Mouse (Mus musculus) hindbrain, embryonic 16.5 days (tissue): ENCODE data around the gene Lipe. TPM values are rescaled to one million over a fixed set of nuclear protein-coding genes. Genes with fewer than 3 reads are reported as not detected.

ENCODE experiments used
- ATAC-seq: fragments of 200-750 bp; cut with Nextera tagmentation; 2 replicates; pipeline ENCODE4 v1.8.0; 2017; ENCODE audit warnings: moderate TSS enrichment, moderate library complexity
- H3K27ac ChIP-seq: fragments of 300-500 bp; sonication (generic); 2 replicates; pipeline ENCODE4 v1.5.1; 2014; ENCODE audit warnings: low read depth, mild to moderate bottlenecking, control low read depth, low read length, moderate library complexity
- H3K27me3 ChIP-seq: fragments of 300-500 bp; sonication (generic); replicated peaks from 2 replicates; pipeline ENCODE4 v1.6.1; 2014; ENCODE audit warnings: low read length; ENCODE audit not compliant: control insufficient read depth, insufficient read depth
- H3K36me3 ChIP-seq: fragments of 300-500 bp; sonication (generic); 2 replicates; pipeline ENCODE4 v1.6.1; 2014; ENCODE audit warnings: mild to moderate bottlenecking, low read length, moderate library complexity, mixed read lengths; ENCODE audit not compliant: control insufficient read depth, insufficient read depth
- H3K4me1 ChIP-seq: fragments of 300-500 bp; sonication (generic); 2 replicates; pipeline ENCODE4 v1.6.1; 2014; ENCODE audit warnings: low read depth, low read length; ENCODE audit not compliant: control insufficient read depth, insufficient read depth
- H3K4me2 ChIP-seq: fragments of 300-500 bp; sonication (generic); 2 replicates; pipeline ENCODE4 v1.6.1; 2014; ENCODE audit warnings: mild to moderate bottlenecking, low read length, control low read depth, moderate library complexity
- H3K4me3 ChIP-seq: fragments of 300-500 bp; sonication (generic); 2 replicates; pipeline ENCODE4 v1.5.1; 2014; ENCODE audit warnings: mild to moderate bottlenecking, low read length, control low read depth, moderate library complexity
- H3K9ac ChIP-seq: fragments of 300-500 bp; sonication (generic); 2 replicates; pipeline ENCODE4 v1.6.1; 2014; ENCODE audit warnings: low read depth, mild to moderate bottlenecking, control low read depth, low read length, moderate library complexity
- H3K9me3 ChIP-seq: fragments of 300-500 bp; sonication (generic); 2 replicates; pipeline ENCODE4 v1.6.1; 2014; ENCODE audit warnings: mild to moderate bottlenecking, low read length, moderate library complexity; ENCODE audit not compliant: control insufficient read depth
- WGBS: fragments of 180-500 bp; shearing (Covaris S2); extraction: QIAGEN DNeasy Blood & Tissue Kit; methylation state at CpG from one replicate; pipeline ENCODE4 v1.1.7; 2014; 5-methylcytosine and 5-hydroxymethylcytosine counted together
- polyA plus RNA-seq: library from polyadenylated mRNA; unstranded; fragments of >200 nt; fragmentation: Nextera tagmentation; extraction: Ambion mirVana; gene quantifications from 2 replicates; pipeline ENCODE4 v1.2.1, GENCODE M21; 2015

The Lipe gene
- polyA plus RNA-seq, 1 experiment from 2014 or later, result 12.4 TPM

DNA sequence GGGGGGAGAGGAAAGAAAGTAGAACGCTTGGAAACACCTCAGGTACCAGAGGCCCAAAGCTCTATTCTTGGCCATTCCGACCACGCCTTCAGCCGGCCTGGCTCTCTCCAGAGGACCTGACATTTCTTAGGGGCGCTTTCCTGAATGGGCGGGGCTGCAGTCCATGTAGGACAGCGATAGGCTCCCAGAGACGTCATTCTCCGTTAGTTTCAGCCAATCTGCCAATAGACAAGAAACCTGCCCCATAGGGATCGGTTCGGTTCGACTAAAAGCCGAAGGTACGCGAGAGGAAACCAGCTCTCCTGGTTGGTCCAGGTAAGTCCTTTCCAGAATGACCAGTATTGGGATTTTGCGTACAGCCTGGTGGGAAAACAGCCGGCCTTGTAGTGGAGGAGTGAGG, 22.0 kb downstream of the Lipe start:
- H3K9me3 ChIP-seq, result no peaks in the 10 kb centered on the region
- peak overlapping the region; percentile 49 for H3K4me2 ChIP-seq
- no peaks in the 10 kb centered on the region; the same call in 1 of the 2 replicates for H3K36me3 ChIP-seq
- peak; percentile 79 for ATAC-seq
- peak overlapping the region; percentile 36 for H3K4me3 ChIP-seq
- H3K9ac ChIP-seq, result peak overlapping the region; percentile 53
- peaks cover 8% of the 10 kb centered on the region for H3K4me1 ChIP-seq
- no peak overlapping the region for H3K27ac ChIP-seq
- no peaks in the 10 kb centered on the region; the same call in 1 of the 2 replicates for H3K27me3 ChIP-seq
- WGBS, result 6% methylated on average over 17 of the region's 17 CpGs

DNA sequence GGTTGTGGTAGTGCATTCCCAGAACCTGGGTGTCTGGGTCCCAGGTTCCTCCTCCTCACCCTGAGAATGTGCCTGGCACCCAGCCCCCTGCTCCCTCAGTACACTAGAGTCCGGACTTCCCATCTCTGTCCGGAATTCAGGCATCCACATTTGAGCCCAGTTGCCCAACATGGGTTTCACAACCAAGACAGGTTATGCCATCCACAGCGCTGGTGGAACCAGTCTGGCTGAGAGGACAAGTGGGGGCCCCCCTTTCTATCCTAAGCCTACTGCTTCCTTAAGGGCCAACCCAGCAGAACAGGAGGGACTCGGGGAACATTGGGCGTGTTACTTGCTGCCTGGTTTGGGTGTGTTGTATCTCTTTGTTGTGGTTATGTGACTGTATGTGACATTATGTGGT, 26.1 kb downstream of the Lipe start:
- peaks cover 7% of the 10 kb centered on the region for H3K27me3 ChIP-seq
- H3K4me1 ChIP-seq, result peaks cover 9% of the 10 kb centered on the region
- H3K9ac ChIP-seq, result no peak overlapping the region
- no peak overlapping the region for H3K4me2 ChIP-seq
- no peak overlapping the region for H3K27ac ChIP-seq
- no peak for ATAC-seq
- H3K4me3 ChIP-seq, result no peak overlapping the region
- H3K9me3 ChIP-seq, result no peaks in the 10 kb centered on the region
- no peaks in the 10 kb centered on the region for H3K36me3 ChIP-seq
- 88% methylated on average over 5 of the region's 5 CpGs for WGBS

DNA sequence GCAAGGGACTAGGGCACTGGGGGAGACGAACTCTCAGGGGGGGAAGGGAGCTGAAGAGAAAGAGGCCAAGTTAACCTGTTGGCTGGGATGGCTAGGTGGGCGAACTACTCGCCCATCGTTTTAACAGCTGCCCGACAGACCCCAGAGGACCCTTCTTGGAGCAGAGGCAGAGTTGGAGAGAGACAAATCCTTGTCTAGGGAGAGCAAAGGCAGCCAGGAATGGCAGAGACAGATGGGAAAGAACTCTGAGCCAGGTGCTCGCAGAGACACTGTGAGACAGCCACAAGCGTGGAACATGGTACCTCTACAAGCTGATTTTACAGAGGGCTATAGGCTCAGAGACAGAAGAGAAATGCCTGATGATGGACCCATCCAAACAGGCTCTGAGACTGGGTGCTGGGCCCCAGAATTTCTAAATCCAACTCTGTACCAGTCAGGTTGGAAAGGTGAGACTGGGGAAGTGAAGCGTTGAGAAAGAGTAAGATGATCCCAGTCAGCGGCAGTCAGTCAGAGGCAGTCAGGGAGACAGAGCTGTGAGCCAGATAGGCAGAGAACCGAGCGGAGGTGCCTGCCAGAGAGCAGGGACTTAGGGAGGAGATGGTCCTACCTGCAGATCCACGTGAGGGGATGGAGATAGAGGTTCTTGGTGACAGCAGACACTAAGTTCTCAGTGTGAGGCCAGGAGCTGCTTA, 29.3 kb downstream of the Lipe start, which contains the start of gene Cnfn:
Gene Cnfn (minus strand): TSS at position 667 of the 692 bp plus-strand sequence.
- no peak within 1 kb of the TSS for H3K4me2 ChIP-seq
- H3K27ac ChIP-seq, result no peak within 1 kb of the TSS
- H3K9me3 ChIP-seq, result no peaks in the 10 kb centered on the region
- H3K4me3 ChIP-seq, result no peak within 1 kb of the TSS
- peaks cover 9% of the 10 kb centered on the region for H3K27me3 ChIP-seq
- H3K4me1 ChIP-seq, result peaks cover 17% of the 10 kb centered on the region
- peaks cover 1% of the 10 kb centered on the region for H3K36me3 ChIP-seq
- ATAC-seq, result no peak
- no peak within 1 kb of the TSS for H3K9ac ChIP-seq
- 53% methylated on average over 12 of the region's 12 CpGs for WGBS

DNA sequence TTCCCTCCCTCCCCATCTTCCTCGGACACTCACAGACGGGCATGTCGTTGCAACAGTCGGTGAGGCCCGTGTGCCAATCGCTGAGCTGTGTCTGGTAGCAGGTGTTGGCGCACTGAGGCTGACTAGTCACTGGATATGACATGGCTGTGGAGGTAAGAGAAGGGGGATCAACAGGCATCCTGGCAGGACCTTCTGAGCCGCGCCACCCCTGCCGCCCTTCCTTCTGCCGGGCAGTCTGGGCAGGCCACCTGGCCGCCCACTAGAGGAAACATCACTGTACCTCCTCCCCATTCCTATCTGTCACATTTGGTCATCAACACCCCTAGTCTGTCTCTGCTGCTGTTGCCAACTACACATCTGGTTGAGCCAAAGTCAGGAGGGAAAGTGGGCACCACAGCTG, 30.2 kb downstream of the Lipe start:
- H3K27me3 ChIP-seq, result peaks cover 9% of the 10 kb centered on the region
- no peak overlapping the region for H3K4me2 ChIP-seq
- no peak overlapping the region for H3K4me3 ChIP-seq
- H3K27ac ChIP-seq, result no peak overlapping the region
- no peak overlapping the region for H3K9ac ChIP-seq
- no peak for ATAC-seq
- H3K36me3 ChIP-seq, result peaks cover 10% of the 10 kb centered on the region
- no peaks in the 10 kb centered on the region for H3K9me3 ChIP-seq
- WGBS, result 20% methylated on average over 12 of the region's 12 CpGs
- peaks cover 17% of the 10 kb centered on the region for H3K4me1 ChIP-seq

DNA sequence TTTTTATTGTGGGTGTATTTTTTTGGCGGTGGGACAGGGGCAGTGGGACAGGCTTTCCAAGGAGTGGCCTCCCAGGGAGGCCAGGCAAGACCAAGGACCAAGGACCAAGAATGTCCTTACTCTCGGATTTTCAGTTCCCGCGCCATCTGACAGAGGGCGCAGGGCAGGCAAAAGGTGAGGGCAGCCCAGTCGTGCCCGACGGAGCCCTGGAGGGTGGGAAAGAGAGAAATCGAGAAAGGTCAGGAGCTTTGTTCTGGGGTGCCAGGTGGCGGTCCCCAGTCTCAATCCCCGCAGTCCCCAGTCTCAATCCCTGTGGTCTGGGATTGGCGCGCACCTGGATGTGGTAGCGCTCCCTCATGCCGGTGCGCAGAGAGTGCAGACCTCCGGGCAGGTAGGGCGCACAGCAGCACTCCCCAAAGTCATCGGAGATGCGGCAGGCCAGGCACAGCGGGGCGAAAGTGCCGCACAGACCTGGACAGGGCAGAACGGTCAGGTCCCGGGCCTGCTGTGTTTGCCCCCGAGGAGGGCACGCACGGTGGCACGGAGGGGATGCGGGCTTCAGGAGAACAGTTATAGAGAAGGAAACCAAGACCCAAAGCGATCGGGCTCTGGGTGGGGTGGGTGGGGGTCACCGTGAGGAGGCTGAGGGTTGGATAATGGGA, 30.7 kb downstream of the Lipe start:
- WGBS, result 2% methylated on average over 33 of the region's 33 CpGs
- H3K9ac ChIP-seq, result peak overlapping the region; percentile 27; the same call in 1 of the 2 replicates
- peaks cover 17% of the 10 kb centered on the region for H3K4me1 ChIP-seq
- no peak overlapping the region; the same call in 1 of the 2 replicates for H3K4me2 ChIP-seq
- H3K36me3 ChIP-seq, result peaks cover 13% of the 10 kb centered on the region
- H3K27ac ChIP-seq, result no peak overlapping the region
- H3K27me3 ChIP-seq, result peaks cover 9% of the 10 kb centered on the region
- H3K4me3 ChIP-seq, result no peak overlapping the region; the same call in 1 of the 2 replicates
- ATAC-seq, result no peak
- H3K9me3 ChIP-seq, result no peaks in the 10 kb centered on the region

DNA sequence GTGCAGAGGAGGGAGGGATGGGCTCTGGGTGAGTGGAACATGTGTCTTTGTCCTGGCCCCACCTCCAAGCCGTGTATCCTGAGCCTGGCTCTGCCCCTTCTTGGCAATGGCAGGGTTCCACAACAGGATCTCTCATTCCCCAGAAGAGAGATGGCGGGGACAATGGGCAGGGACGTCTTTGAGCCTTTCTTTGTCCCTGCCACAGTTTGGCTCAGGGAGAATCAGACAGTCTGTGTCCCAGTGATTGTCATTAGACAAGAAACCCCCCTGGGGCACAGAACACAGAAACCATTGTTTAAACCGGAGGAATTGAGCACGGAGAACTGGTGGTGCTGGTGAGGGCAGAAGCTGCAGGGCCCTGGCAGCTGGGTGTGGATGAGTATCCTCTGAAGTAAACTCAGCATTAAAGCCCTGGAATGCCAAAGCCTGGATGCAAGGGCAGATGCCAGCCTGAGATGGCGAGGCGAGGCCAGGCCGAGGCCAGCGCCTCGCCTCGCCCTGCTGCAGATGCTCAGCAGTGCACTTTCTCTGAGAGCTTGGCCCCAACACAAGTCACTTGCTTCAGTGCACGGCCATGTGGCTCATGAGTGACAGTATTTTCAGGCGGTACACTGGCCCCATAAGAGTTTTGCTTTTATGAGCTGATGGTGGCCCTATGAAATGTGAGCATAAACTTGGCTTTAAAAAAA, 32.4 kb downstream of the Lipe start:
- Histone ChIP-seq H3K27me3 (peaks cover 9% of the 10 kb centered on the region), H3K4me3 (no peak overlapping the region), H3K9ac (peak overlapping the region; percentile 23), H3K4me1 (peaks cover 17% of the 10 kb centered on the region), H3K4me2 (peak overlapping the region; percentile 25), H3K36me3 (peaks cover 20% of the 10 kb centered on the region), H3K9me3 (no peaks in the 10 kb centered on the region), H3K27ac (peak overlapping the region; percentile 63)
- 11% methylated on average over 13 of the region's 13 CpGs for WGBS
- ATAC-seq, result peak; percentile 25; the same call in 1 of the 2 replicates

DNA sequence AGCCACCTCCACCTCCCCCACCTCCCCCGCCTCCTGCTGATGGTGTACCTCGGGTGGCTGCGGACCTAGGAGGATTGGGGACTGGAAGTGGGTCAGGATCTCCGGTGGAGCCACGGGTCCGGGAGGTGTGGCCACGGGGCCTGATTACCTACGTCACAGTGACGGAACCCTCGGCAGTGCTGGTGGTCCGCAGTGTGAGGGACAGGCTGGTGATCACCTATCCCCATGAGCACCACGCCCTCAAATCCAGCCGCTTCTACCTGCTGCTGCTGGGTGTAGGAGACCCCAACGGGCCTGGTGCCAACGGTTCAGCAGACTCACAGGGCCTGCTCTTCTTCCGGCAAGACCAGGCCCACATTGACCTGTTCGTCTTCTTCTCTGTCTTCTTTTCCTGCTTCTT, 34.9 kb downstream of the Lipe start:
- H3K9me3 ChIP-seq, result no peaks in the 10 kb centered on the region
- peaks cover 23% of the 10 kb centered on the region for H3K4me1 ChIP-seq
- H3K27me3 ChIP-seq, result peaks cover 6% of the 10 kb centered on the region
- no peak overlapping the region for H3K27ac ChIP-seq
- ATAC-seq, result no peak
- no peak overlapping the region for H3K4me2 ChIP-seq
- H3K36me3 ChIP-seq, result peaks cover 35% of the 10 kb centered on the region
- 94% methylated on average over 17 of the region's 17 CpGs for WGBS
- H3K9ac ChIP-seq, result no peak overlapping the region
- no peak overlapping the region for H3K4me3 ChIP-seq

DNA sequence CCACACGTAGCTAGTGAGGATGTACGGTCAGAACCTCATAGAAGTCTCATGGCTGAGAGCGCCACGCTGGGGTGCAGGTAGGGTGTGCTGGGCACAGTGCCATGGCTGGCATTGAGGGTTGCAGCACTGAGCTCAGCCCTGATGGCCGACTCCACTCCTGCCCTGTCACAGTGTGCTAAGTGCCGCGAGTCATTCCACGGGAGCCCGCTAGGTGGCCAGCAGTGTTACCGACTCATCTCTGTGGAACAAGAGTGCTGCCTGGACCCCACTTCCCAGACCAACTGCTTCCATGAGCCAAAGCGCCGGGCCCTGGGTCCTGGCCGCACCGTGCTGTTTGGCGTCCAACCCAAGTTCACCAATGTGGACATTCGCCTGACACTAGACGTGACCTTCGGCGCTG, 35.4 kb downstream of the Lipe start:
- no peak for ATAC-seq
- Histone ChIP-seq H3K36me3 (peaks cover 35% of the 10 kb centered on the region), H3K27ac (no peak overlapping the region), H3K4me2 (no peak overlapping the region), H3K9me3 (no peaks in the 10 kb centered on the region), H3K4me3 (no peak overlapping the region), H3K4me1 (peaks cover 20% of the 10 kb centered on the region), H3K27me3 (peaks cover 3% of the 10 kb centered on the region; the same call in 1 of the 2 replicates), H3K9ac (no peak overlapping the region)
- WGBS, result 88% methylated on average over 19 of the region's 19 CpGs

DNA sequence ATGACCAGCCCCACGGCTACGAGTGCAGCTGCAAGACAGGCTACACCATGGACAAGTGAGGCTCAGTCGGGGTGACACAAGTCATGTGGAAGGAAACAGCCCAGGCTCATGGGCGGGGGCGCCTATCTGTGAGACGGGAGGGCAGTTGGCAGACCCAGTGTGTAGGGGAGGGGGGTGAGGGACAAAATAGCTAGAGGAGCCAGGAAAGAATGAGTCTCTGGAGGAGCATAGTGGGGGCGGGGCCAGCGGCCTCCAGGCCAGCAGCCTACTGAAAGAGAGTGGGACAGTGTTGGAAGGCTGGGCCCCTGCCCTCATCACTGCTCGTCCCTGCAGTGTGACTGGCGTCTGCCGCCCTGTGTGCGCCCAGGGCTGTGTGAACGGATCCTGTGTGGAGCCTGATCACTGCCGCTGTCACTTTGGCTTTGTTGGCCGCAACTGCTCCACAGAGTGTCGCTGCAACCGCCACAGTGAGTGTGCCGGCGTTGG, 39.7 kb downstream of the Lipe start:
- Histone ChIP-seq H3K9me3 (no peaks in the 10 kb centered on the region), H3K4me1 (peaks cover 6% of the 10 kb centered on the region), H3K27me3 (no peaks in the 10 kb centered on the region), H3K36me3 (peaks cover 38% of the 10 kb centered on the region), H3K27ac (peak overlapping the region; percentile 17; the same call in 1 of the 2 replicates), H3K4me2 (peak overlapping the region; percentile 17), H3K4me3 (no peak overlapping the region), H3K9ac (no peak overlapping the region)
- ATAC-seq, result peak; percentile 85
- 44% methylated on average over 18 of the region's 19 CpGs for WGBS
